Mouse (Mus musculus): ENCODE results near the gene Tpcn1. TPM values are rescaled to one million over a fixed set of nuclear protein-coding genes. Genes with fewer than 3 reads are reported as not detected.

The Tpcn1 gene
- polyA plus RNA-seq, 1 experiment from 2014 or later = 31.5 TPM

DNA sequence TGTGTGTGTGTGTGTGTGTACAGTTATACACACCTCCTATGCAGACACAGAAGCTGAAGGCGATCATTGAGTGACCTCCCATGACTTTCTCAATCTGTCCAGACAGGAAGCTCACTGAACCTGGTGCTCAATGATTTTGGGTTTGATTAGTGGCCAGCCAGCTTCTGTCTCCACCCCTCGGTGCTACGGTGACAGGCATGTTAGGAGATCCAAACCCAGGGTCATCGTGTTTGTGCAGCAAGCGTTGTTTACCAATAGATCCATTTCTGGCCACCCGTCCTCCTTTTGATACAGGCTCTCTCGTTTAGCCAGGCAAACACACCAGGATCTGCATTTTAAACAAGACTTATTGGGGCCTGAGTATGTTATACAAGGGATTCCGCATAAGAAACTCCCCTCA is 56.8 kb downstream of the Tpcn1 start:
- H3K36me3 ChIP-seq (ENCODE audit: control insufficient read depth, insufficient read depth) = peaks cover 7% of the 10 kb centered on the region; the same call in 1 of the 2 replicates
- no peak overlapping the region for H3K27ac ChIP-seq (ENCODE audit: low read depth, low read length)
- no peak for ATAC-seq
- no peaks in the 10 kb centered on the region for H3K27me3 ChIP-seq (replicated peaks; ENCODE audit: control insufficient read depth, insufficient read depth, low read length)
- H3K4me1 ChIP-seq (replicated peaks; ENCODE audit: control insufficient read depth, insufficient read depth, low read length) = no peaks in the 10 kb centered on the region
- no peak overlapping the region for H3K9ac ChIP-seq (ENCODE audit: low read depth, low read length)
- no peak for TF ChIP-seq CTCF (IDR thresholded peaks at IDR 0.05; ENCODE audit: low read depth)
- H3K9me3 ChIP-seq (ENCODE audit: control insufficient read depth) = no peaks in the 10 kb centered on the region
- 77% methylated on average over 8 of the region's 8 CpGs for WGBS
- no peak overlapping the region for H3K4me2 ChIP-seq (replicated peaks; ENCODE audit: low read depth)
- H3K4me3 ChIP-seq (ENCODE audit: low read depth, low read length) = no peak overlapping the region

DNA sequence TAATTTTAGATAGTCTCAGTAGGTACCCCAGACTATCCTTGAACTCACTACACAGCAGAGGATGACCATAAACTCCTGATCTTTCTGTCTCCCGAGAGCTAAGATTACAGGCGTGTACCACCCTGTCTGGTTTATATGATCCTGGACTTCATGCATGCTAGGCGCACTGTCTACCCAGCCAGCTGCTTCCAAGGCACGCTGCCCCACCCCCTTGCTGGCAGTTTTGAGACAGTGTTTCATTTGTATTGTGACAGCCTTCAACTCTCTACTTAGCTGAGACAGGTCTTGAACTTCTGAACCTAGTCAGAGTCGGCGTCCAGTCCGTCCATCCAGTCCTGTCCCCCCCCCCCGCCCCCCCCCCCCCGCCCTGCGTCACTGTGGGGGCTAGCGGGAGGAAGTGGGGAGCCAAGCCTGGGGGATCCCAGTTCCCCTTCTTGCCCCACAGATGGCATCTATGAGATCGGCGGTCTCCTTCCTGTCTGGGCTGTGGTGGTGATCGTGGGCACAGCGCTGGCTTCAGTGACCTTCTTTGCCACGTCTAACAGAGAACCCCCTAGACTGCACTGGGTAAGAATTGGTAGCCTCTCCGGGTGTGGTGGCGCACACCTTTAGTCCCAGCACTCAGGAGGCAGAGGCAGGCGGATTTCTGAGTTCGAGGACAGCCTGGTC is 61.0 kb downstream of the Tpcn1 start:
- Histone ChIP-seq H3K9me3 (ENCODE audit: control insufficient read depth) (no peaks in the 10 kb centered on the region), H3K4me2 (replicated peaks; ENCODE audit: low read depth) (no peak overlapping the region), H3K36me3 (ENCODE audit: control insufficient read depth, insufficient read depth) (peaks cover 5% of the 10 kb centered on the region; the same call in 1 of the 2 replicates), H3K4me1 (replicated peaks; ENCODE audit: control insufficient read depth, insufficient read depth, low read length) (no peaks in the 10 kb centered on the region), H3K9ac (ENCODE audit: low read depth, low read length) (no peak overlapping the region), H3K4me3 (ENCODE audit: low read depth, low read length) (no peak overlapping the region), H3K27ac (ENCODE audit: low read depth, low read length) (no peak overlapping the region), H3K27me3 (replicated peaks; ENCODE audit: control insufficient read depth, insufficient read depth, low read length) (no peaks in the 10 kb centered on the region)
- 88% methylated on average over 16 of the region's 20 CpGs for WGBS
- no peak for TF ChIP-seq CTCF (IDR thresholded peaks at IDR 0.05; ENCODE audit: low read depth)
- no peak for ATAC-seq

DNA sequence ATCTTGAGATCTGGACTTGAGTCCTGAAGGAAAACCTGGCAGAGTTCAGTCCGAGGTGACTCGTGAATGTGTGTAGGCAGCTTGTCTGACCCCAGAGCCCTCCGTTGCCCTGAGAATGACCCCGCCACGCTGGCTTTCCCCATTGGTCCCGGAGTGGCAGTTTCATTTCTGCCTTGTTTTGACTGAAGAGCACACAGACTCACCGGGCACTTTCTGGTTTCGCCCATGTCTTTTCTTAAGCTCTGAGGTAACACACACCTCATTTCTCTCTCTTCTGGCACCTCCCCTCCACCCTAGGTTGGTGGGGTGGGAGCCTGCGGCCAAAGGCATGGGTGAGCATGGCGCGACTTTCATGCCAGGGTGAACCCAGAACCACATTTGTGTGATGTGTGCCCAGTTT is 62.2 kb downstream of the Tpcn1 start:
- no peak overlapping the region for H3K9ac ChIP-seq (ENCODE audit: low read depth, low read length)
- H3K27me3 ChIP-seq (replicated peaks; ENCODE audit: control insufficient read depth, insufficient read depth, low read length) = no peaks in the 10 kb centered on the region
- no peaks in the 10 kb centered on the region for H3K9me3 ChIP-seq (ENCODE audit: control insufficient read depth)
- peaks cover 15% of the 10 kb centered on the region; the same call in 1 of the 2 replicates for H3K36me3 ChIP-seq (ENCODE audit: control insufficient read depth, insufficient read depth)
- no peak for TF ChIP-seq CTCF (IDR thresholded peaks at IDR 0.05; ENCODE audit: low read depth)
- no peak overlapping the region for H3K27ac ChIP-seq (ENCODE audit: low read depth, low read length)
- no peak for ATAC-seq
- H3K4me1 ChIP-seq (replicated peaks; ENCODE audit: control insufficient read depth, insufficient read depth, low read length) = no peaks in the 10 kb centered on the region
- H3K4me3 ChIP-seq (ENCODE audit: low read depth, low read length) = no peak overlapping the region
- no peak overlapping the region for H3K4me2 ChIP-seq (replicated peaks; ENCODE audit: low read depth)
- 66% methylated on average over 11 of the region's 11 CpGs for WGBS

DNA sequence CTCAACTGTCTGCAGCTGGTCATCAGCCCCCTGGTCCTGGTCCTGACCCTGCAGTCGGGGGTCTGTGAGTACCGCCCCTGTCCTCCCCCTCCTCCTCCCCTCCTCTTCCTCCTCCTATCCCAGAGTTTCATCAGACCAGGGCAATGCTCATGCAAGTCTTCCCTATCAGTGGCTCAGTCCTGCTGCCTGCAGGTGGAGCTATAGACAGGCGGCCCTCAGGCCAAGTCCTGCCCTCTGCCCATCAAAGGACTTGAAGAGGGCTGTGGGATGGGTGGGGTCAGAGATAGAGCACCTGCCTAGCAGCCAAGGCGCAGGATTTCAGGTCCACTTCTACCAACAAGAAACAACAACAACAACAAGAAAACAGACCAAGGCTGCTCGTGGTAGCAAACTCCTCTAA is 62.7 kb downstream of the Tpcn1 start:
- H3K4me1 ChIP-seq (replicated peaks; ENCODE audit: control insufficient read depth, insufficient read depth, low read length) = no peaks in the 10 kb centered on the region
- no peaks in the 10 kb centered on the region for H3K9me3 ChIP-seq (ENCODE audit: control insufficient read depth)
- 29% methylated on average over 5 of the region's 5 CpGs for WGBS
- no peak for ATAC-seq
- peak; percentile 80 for TF ChIP-seq CTCF (IDR thresholded peaks at IDR 0.05; ENCODE audit: low read depth)
- H3K27me3 ChIP-seq (replicated peaks; ENCODE audit: control insufficient read depth, insufficient read depth, low read length) = no peaks in the 10 kb centered on the region
- peaks cover 18% of the 10 kb centered on the region; the same call in 1 of the 2 replicates for H3K36me3 ChIP-seq (ENCODE audit: control insufficient read depth, insufficient read depth)
- no peak overlapping the region for H3K4me2 ChIP-seq (replicated peaks; ENCODE audit: low read depth)
- H3K27ac ChIP-seq (ENCODE audit: low read depth, low read length) = no peak overlapping the region
- H3K4me3 ChIP-seq (ENCODE audit: low read depth, low read length) = no peak overlapping the region
- H3K9ac ChIP-seq (ENCODE audit: low read depth, low read length) = no peak overlapping the region

DNA sequence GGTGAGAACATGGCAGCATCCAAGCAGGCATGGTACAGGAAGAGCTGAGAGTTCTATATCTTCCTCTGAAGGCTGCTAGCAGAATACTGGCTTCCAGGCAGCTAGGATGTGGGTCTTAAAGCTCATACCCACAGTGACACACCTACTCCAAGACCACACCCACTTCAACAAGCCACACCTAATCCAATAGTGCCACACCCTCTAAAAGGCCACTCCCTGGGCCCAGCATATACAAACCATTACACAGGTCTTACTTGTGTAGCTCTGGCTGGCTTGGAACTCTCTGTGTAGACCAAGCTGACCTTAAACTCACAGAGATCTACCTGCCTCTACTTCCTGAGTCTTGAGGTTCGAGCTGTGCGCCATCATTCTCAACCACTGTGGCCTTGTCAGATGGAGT is 63.7 kb downstream of the Tpcn1 start:
- no peak overlapping the region for H3K4me2 ChIP-seq (replicated peaks; ENCODE audit: low read depth)
- no peak for TF ChIP-seq CTCF (IDR thresholded peaks at IDR 0.05; ENCODE audit: low read depth)
- 98% methylated on average over 2 of the region's 2 CpGs for WGBS

DNA sequence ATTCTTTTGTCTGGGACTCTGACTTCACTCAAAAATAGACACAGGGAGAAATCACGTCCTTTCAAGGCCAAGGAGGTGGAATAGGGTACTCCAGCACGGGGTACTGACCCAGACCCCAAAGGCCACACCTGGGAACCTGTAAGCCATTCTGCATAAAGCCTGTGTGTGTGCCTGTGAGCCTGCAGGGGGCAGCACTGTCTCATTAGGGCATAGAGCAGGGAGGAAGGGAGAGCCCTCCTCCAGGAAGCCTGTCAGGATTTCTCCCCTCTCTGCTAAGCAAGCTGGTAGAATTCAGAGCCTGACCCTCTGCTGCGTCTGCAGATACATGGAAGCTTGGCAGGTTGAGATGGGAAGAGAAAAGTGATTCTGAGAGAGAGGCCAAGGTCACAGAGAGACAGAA is 65.8 kb downstream of the Tpcn1 start:
- H3K4me3 ChIP-seq (ENCODE audit: low read depth, low read length) = no peak overlapping the region
- H3K27me3 ChIP-seq (replicated peaks; ENCODE audit: control insufficient read depth, insufficient read depth, low read length) = no peaks in the 10 kb centered on the region
- no peak overlapping the region for H3K27ac ChIP-seq (ENCODE audit: low read depth, low read length)
- 77% methylated on average over 3 of the region's 3 CpGs for WGBS
- no peak overlapping the region for H3K4me2 ChIP-seq (replicated peaks; ENCODE audit: low read depth)
- peak; percentile 77 for TF ChIP-seq CTCF (IDR thresholded peaks at IDR 0.05; ENCODE audit: low read depth)
- peaks cover 25% of the 10 kb centered on the region; the same call in 1 of the 2 replicates for H3K36me3 ChIP-seq (ENCODE audit: control insufficient read depth, insufficient read depth)
- ATAC-seq = no peak
- H3K9me3 ChIP-seq (ENCODE audit: control insufficient read depth) = no peaks in the 10 kb centered on the region
- no peaks in the 10 kb centered on the region for H3K4me1 ChIP-seq (replicated peaks; ENCODE audit: control insufficient read depth, insufficient read depth, low read length)
- no peak overlapping the region for H3K9ac ChIP-seq (ENCODE audit: low read depth, low read length)

More for the DNA sequence above, 63.7 kb downstream of the Tpcn1 start:
- ATAC-seq = no peak
- Histone ChIP-seq H3K4me3 (ENCODE audit: low read depth, low read length) (no peak overlapping the region), H3K36me3 (ENCODE audit: control insufficient read depth, insufficient read depth) (peaks cover 23% of the 10 kb centered on the region; the same call in 1 of the 2 replicates), H3K9me3 (ENCODE audit: control insufficient read depth) (no peaks in the 10 kb centered on the region), H3K9ac (ENCODE audit: low read depth, low read length) (no peak overlapping the region), H3K4me1 (replicated peaks; ENCODE audit: control insufficient read depth, insufficient read depth, low read length) (no peaks in the 10 kb centered on the region), H3K27ac (ENCODE audit: low read depth, low read length) (no peak overlapping the region), H3K27me3 (replicated peaks; ENCODE audit: control insufficient read depth, insufficient read depth, low read length) (no peaks in the 10 kb centered on the region)

Data from intestine, postnatal 0 days (tissue).